Mouse (Mus musculus) heart, embryonic 16.5 days (tissue): ENCODE measurements around the gene Topaz1. TPM values are rescaled to one million over a fixed set of nuclear protein-coding genes. Genes with fewer than 3 reads are reported as not detected.

Source experiments
- ATAC-seq: fragments of 200-750 bp; cut with Nextera tagmentation; replicated peaks from 2 replicates; pipeline ENCODE4 v1.8.0; 2017; ENCODE audit warnings: moderate number of reproducible peaks; ENCODE audit not compliant: insufficient read depth, low FRiP score; ENCODE audit errors: extremely low read depth
- H3K27ac ChIP-seq: fragments of 300-500 bp; sonication (generic); 2 replicates; pipeline ENCODE4 v1.5.1; 2014; ENCODE audit warnings: mild to moderate bottlenecking, low read length, control low read depth, moderate library complexity
- H3K27me3 ChIP-seq: fragments of 300-500 bp; sonication (generic); 2 replicates; pipeline ENCODE4 v1.6.1; 2014; ENCODE audit warnings: low read length, mixed read lengths; ENCODE audit not compliant: control insufficient read depth, insufficient read depth
- H3K36me3 ChIP-seq: fragments of 300-500 bp; sonication (generic); 2 replicates; pipeline ENCODE4 v1.6.1; 2014; ENCODE audit not compliant: control insufficient read depth, insufficient read depth
- H3K4me1 ChIP-seq: fragments of 300-500 bp; sonication (generic); 2 replicates; pipeline ENCODE4 v1.6.1; 2014; ENCODE audit warnings: low read length, mixed read lengths; ENCODE audit not compliant: control insufficient read depth, insufficient read depth
- H3K4me2 ChIP-seq: fragments of 300-500 bp; sonication (generic); 2 replicates; pipeline ENCODE4 v1.6.1; 2014; ENCODE audit warnings: low read depth, mild to moderate bottlenecking, control low read depth, low read length
- H3K4me3 ChIP-seq: fragments of 300-500 bp; sonication (generic); 2 replicates; pipeline ENCODE4 v1.5.1; 2014; ENCODE audit warnings: mild to moderate bottlenecking, control low read depth, low read length
- H3K9ac ChIP-seq: fragments of 300-500 bp; sonication (generic); 2 replicates; pipeline ENCODE4 v1.6.1; 2014; ENCODE audit warnings: low read length, control low read depth
- H3K9me3 ChIP-seq: fragments of 300-500 bp; sonication (generic); replicated peaks from 2 replicates; pipeline ENCODE4 v1.6.1; 2016; ENCODE audit warnings: low read length; ENCODE audit not compliant: control insufficient read depth
- WGBS: fragments of 180-500 bp; shearing (Covaris S2); extraction: QIAGEN DNeasy Blood & Tissue Kit; methylation state at CpG from one replicate; pipeline ENCODE4 v1.1.7; 2014; 5-methylcytosine and 5-hydroxymethylcytosine counted together
- polyA plus RNA-seq: library from polyadenylated mRNA; unstranded; fragments of >200 nt; fragmentation: Nextera tagmentation; extraction: Ambion mirVana; gene quantifications from 2 replicates; pipeline ENCODE4 v1.2.1, GENCODE M21; 2015

Gene Topaz1
- not detected in 2 replicates for polyA plus RNA-seq

DNA sequence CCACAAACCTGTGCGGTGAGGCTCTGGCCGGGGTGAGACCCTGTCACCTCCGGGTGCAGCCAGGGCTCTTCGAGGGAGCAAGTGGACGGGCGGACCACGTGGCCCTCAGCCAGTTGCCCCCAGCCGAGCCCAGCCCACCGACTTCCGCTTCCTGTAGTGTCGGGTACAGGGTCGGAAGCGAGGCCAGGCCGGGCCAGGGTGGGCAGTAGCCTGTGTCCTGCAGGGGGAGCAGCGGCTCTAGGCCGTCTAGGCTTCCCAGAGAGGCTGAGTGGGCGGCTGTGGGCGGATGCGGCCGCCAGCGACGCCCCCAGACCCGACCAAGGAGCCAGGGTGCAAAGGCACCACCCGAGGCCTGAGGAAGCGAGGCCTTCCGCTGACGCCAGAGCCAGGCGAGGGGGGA lies at the start of gene Topaz1:
TSS of gene Topaz1 (plus strand) at position 287 of the 400 bp plus-strand sequence.
- H3K4me2 ChIP-seq, result no peak within 1 kb of the TSS
- 70% methylated on average over 28 of the region's 28 CpGs for WGBS
- no peaks in the 10 kb centered on the region for H3K4me1 ChIP-seq
- no peak for ATAC-seq
- H3K27me3 ChIP-seq, result no peaks in the 10 kb centered on the region
- no peak within 1 kb of the TSS for H3K27ac ChIP-seq
- H3K9ac ChIP-seq, result no peak within 1 kb of the TSS
- H3K36me3 ChIP-seq, result no peaks in the 10 kb centered on the region
- no peaks in the 10 kb centered on the region for H3K9me3 ChIP-seq
- H3K4me3 ChIP-seq, result no peak within 1 kb of the TSS

DNA sequence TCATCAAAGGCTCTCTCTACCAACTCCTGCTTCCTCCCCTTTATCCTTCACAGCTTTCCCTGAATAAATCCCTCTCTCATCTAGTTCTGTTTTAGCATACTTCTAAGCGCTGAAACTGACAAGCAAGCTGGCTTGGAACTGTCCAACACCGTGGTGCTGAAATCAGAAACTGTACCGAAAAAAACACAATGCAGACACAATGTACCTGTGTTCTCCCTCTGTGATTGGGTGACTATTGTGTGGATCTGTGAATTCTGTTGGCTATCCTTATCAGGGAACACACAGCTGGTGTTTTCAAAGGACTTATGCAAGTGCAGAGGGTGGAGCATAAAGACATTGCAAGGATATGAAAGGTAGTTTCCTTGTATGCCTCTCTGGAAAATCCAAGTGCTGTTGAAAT lies 45.3 kb upstream of the Topaz1 start:
- Histone ChIP-seq H3K9ac (no peak overlapping the region), H3K36me3 (no peaks in the 10 kb centered on the region), H3K27me3 (0 out of 2 replicates have a peak, but pooled peaks cover 2% of the 10 kb centered on the region), H3K4me1 (no peaks in the 10 kb centered on the region), H3K9me3 (no peaks in the 10 kb centered on the region), H3K4me3 (no peak overlapping the region), H3K27ac (no peak overlapping the region), H3K4me2 (no peak overlapping the region)
- WGBS, result 3% methylated on average over 3 of the region's 3 CpGs
- no peak for ATAC-seq

DNA sequence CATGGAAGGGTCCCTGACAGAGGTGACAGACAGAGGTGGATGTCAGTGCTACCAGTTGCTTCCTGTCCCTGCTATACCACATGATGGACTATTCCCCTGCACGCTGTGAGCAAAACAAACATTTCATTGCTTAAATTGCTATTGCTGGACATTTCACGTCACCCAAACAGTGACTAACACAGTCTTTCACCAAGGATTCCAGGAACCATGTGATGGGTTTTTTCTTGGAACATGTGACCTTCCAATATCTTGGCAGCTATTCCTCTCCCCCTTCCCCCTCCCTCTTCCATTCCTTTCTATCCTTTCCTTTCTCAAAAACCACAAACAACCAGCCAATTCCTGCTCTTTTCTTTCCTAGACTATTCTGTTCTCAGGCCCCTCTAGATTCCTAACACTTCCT lies 33.3 kb upstream of the Topaz1 start:
- ATAC-seq, result no peak
- H3K4me3 ChIP-seq, result no peak overlapping the region
- WGBS, result 40% methylated on average over 2 of the region's 2 CpGs

DNA sequence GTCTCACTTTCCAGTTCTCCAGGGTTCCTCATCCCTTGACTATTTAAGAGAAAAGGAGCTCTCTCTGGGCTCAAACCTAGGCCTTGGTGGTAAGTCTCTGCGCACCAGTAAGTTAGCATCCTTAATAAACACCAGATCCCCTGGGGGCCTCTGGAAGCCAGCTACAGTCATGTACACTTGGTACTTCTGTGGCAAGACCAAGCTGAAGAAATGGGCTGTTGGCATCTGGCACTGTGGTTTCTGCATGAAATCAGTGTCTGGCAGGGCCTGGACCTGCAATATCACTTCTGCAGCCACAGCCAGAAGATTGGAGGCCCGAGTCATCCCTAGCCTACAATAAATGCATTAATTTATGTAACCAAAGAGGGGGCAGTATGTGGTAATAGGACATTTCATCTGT lies 32.1 kb upstream of the Topaz1 start:
- Histone ChIP-seq H3K27ac (no peak overlapping the region), H3K27me3 (peaks cover 5% of the 10 kb centered on the region; the same call in 1 of the 2 replicates), H3K4me1 (no peaks in the 10 kb centered on the region), H3K9me3 (no peaks in the 10 kb centered on the region), H3K4me2 (no peak overlapping the region), H3K4me3 (no peak overlapping the region), H3K36me3 (no peaks in the 10 kb centered on the region), H3K9ac (no peak overlapping the region)
- ATAC-seq, result no peak
- 80% methylated on average over 2 of the region's 2 CpGs for WGBS

More for the DNA sequence above, 33.3 kb upstream of the Topaz1 start:
- Histone ChIP-seq H3K36me3 (no peaks in the 10 kb centered on the region), H3K9ac (no peak overlapping the region), H3K4me2 (no peak overlapping the region), H3K9me3 (no peaks in the 10 kb centered on the region), H3K27ac (no peak overlapping the region), H3K27me3 (peaks cover 5% of the 10 kb centered on the region; the same call in 1 of the 2 replicates), H3K4me1 (no peaks in the 10 kb centered on the region)

DNA sequence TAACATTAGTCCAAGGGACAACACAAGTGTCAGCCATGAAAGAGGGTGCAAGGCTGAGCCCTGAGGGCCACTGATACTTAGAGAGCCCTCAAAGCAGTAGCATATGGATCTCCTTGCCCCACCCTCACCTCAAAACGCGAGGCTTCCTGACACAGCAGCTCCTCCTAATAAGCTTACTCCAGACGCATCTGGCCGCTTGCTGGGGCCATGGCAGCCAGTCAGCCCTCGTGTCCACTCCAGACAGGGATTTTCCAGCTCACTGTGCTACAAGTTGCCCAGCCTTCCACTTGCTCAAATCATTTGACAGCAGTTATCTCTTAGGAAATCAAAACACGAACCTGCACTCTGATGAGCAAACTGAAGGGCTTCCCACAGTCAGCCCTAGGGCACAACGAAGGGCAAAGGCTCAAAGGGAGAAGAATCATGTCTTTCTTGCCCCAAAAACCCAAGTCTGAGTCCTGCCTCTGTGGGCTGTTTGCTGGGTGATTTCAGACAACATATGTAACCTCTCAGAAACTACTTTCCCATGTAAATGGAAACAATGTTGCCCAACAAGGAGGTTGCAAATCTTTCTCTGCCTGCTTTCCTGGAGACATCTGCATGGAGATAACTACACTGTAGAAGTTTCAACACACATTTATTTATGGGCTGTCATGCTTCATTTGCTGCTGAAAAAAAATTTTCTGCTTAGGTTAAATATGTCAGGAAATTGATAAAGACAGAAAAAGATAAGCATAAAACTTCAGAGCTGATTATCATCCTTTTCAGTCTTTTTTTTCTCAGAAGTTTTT lies 30.8 kb upstream of the Topaz1 start:
- no peak overlapping the region for H3K4me2 ChIP-seq
- 16% methylated on average over 7 of the region's 7 CpGs for WGBS
- H3K4me1 ChIP-seq, result no peaks in the 10 kb centered on the region
- H3K4me3 ChIP-seq, result no peak overlapping the region
- no peaks in the 10 kb centered on the region for H3K36me3 ChIP-seq
- no peaks in the 10 kb centered on the region for H3K9me3 ChIP-seq
- ATAC-seq, result no peak
- H3K27me3 ChIP-seq, result peaks cover 3% of the 10 kb centered on the region; the same call in 1 of the 2 replicates
- no peak overlapping the region for H3K27ac ChIP-seq
- H3K9ac ChIP-seq, result no peak overlapping the region

DNA sequence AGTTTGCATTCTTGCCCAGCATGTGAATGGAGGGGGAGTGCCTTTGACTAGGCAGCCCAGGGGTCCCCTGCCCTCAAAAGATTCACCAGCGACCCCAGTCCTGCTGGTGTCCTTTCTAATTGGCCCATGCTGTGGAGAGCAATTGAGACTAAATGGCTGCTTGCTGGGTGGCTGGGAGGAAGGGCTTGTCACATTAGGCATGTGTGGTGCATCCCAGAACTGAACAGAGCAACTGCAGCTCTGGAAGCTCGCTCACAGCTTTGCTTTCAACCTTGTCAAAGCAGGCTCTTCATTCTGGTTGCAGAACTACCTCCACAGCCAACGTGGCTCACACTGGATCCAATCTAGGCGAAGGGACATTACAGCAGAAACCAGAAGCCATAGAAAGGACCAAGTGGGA lies 24.9 kb upstream of the Topaz1 start:
- no peak for ATAC-seq
- 22% methylated on average over 4 of the region's 4 CpGs for WGBS
- Histone ChIP-seq H3K27ac (no peak overlapping the region), H3K36me3 (no peaks in the 10 kb centered on the region), H3K27me3 (peaks cover 25% of the 10 kb centered on the region), H3K4me1 (no peaks in the 10 kb centered on the region), H3K9me3 (no peaks in the 10 kb centered on the region), H3K4me3 (no peak overlapping the region), H3K4me2 (no peak overlapping the region), H3K9ac (no peak overlapping the region)

DNA sequence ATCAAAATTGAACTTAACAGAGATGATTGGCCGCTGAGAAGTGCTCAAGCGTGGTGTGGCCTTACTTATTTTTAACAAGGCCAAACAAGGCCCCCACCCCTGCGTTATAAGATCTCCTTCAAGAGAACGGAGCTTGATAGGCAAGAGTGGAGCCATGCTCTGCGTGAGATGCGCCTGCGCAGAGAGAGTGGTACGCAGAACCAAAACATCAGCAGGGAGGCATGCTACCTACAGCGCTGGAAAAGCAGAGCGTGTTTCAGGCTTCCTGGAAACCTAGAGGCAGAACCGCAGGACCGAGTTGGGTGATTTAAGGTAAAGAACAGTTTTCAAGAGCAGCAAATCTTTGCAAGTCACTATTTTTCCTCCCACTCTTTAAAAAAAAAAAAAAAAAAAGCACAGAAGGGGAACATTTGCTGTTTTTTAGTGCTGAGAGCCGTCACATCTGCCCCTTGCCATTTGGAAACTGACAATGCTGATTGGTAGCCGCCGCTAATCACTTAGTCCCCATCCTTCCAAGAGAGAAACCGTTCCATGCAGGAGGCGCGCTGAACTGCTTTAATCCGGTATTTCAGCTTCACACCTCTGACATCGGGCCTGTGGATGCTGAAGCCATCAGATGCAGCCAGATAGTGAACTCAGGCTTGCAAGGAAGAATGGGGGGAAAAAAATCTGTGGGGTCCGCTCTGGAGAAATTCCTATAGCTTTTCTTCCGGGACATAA lies 21.9 kb upstream of the Topaz1 start:
- no peak overlapping the region for H3K4me3 ChIP-seq
- 16% methylated on average over 22 of the region's 22 CpGs for WGBS
- H3K9me3 ChIP-seq, result no peaks in the 10 kb centered on the region
- H3K27ac ChIP-seq, result no peak overlapping the region
- no peak overlapping the region for H3K9ac ChIP-seq
- no peak for ATAC-seq
- no peak overlapping the region for H3K4me2 ChIP-seq
- no peaks in the 10 kb centered on the region for H3K4me1 ChIP-seq
- peaks cover 29% of the 10 kb centered on the region for H3K27me3 ChIP-seq
- no peaks in the 10 kb centered on the region for H3K36me3 ChIP-seq

DNA sequence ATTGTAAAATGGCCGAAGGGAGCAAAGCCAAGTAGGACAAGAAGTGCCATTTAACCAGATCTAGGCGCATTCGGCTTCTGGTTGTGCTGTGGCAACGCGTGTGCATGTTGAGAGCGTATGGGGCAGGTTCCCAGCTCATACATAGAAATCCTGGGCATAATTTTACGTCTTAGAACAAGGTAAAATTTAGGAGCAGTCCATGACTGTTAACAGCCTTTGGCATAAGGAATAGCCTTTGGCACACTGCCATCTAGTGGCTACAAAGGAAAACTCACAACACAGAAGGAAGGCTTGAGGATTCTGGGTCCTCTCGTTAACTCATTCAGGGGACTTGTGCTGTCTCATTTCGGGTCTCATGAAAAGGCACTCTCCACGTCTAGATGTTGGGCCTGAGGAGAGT lies 17.6 kb upstream of the Topaz1 start:
- H3K27ac ChIP-seq, result no peak overlapping the region
- no peaks in the 10 kb centered on the region for H3K36me3 ChIP-seq
- no peak overlapping the region for H3K4me3 ChIP-seq
- 0 out of 2 replicates have a peak, but pooled peaks cover 2% of the 10 kb centered on the region for H3K4me1 ChIP-seq
- ATAC-seq, result no peak
- peaks cover 40% of the 10 kb centered on the region for H3K27me3 ChIP-seq
- no peaks in the 10 kb centered on the region for H3K9me3 ChIP-seq
- H3K4me2 ChIP-seq, result no peak overlapping the region
- no peak overlapping the region for H3K9ac ChIP-seq
- WGBS, result 19% methylated on average over 10 of the region's 10 CpGs
